Mouse (Mus musculus): Measurements from ENCODE around the gene Slco2a1. TPM values are rescaled to one million over a fixed set of nuclear protein-coding genes. Genes with fewer than 3 reads are reported as not detected.

Slco2a1 gene
- total and polyA plus RNA-seq, 3 experiments: 0.14 TPM; not detected in 2

- Histone ChIP-seq H3K27me3 (replicated peaks) (peaks cover 7% of the 10 kb centered on the region), H3K27ac (ENCODE audit: insufficient read depth, low read depth) (no peak overlapping the region), H3K9me3 (replicated peaks; ENCODE audit: low read length) (no peaks in the 10 kb centered on the region), H3K9ac (ENCODE audit: insufficient read depth, low read depth) (no peak overlapping the region), H3K4me1 (ENCODE audit: control insufficient read depth in 1 of 2, insufficient read depth in 2 of 2) (peaks cover 18 to 43% of the 10 kb centered on the region in 2 experiments), H3K4me3 (replicated peaks in 1 of 3; ENCODE audit: low read depth in 2 of 3, low read length in 2 of 3, poor library complexity in 1 of 3) (no peak overlapping the region), H3K79me2 (replicated peaks; ENCODE audit: control insufficient read depth, extremely low read depth, insufficient read depth, poor library complexity, severe bottlenecking) (no peaks in the 10 kb centered on the region), H3K4me2 (ENCODE audit: insufficient read depth, low read depth, poor library complexity, severe bottlenecking) (no peak overlapping the region), H3K36me3 (replicated peaks in 1 of 2; ENCODE audit: control insufficient read depth in 1 of 2, insufficient read depth in 1 of 2, low read length in 1 of 2) (no peaks in the 10 kb centered on the region)
- TF ChIP-seq CHD2 (IDR thresholded peaks at IDR 0.05; ENCODE audit: low read length) (no peak), MAFK (IDR thresholded peaks at IDR 0.05; ENCODE audit: insufficient replicate concordance, low read length) (no peak), MYC (IDR thresholded peaks at IDR 0.05; ENCODE audit: low read depth, low read length) (no peak), JUND (conservative IDR thresholded peaks at IDR 0.05; ENCODE audit: low read depth, low read length) (no peak), MEF2A (IDR thresholded peaks at IDR 0.05; ENCODE audit: borderline replicate concordance, low read depth, low read length) (no peak)
- dilution Hi-C loops (cut with MboI; ENCODE audit: extremely low pct_ligation_motif_present, extremely low pct_unique_long_range_greater_than_20kb, low sequenced_read_pairs): no loop called here
- DNase-seq (ENCODE audit: extremely low read depth): no peak
- in situ Hi-C loops (cut with MboI; ENCODE audit: low pct_ligation_motif_present, low pct_unique_long_range_greater_than_20kb, low sequenced_read_pairs): no loop called here
Observed at GRCm38 (mm10) chr9:103029012-103029411, 40.5 kb downstream of the Slco2a1 start.

GRCm38 (mm10) chr9:103030041-103030440 is 41.5 kb downstream of the Slco2a1 start:
- H3K9me3 ChIP-seq (replicated peaks; ENCODE audit: low read length): peaks cover 2% of the 10 kb centered on the region
- dilution Hi-C loops (cut with MboI; ENCODE audit: extremely low pct_ligation_motif_present, extremely low pct_unique_long_range_greater_than_20kb, low sequenced_read_pairs) (no loop called here), in situ Hi-C loops (cut with MboI; ENCODE audit: low pct_ligation_motif_present, low pct_unique_long_range_greater_than_20kb, low sequenced_read_pairs) (no loop called here)
- no peak overlapping the region for H3K4me2 ChIP-seq (ENCODE audit: insufficient read depth, low read depth, poor library complexity, severe bottlenecking)
- no peaks in the 10 kb centered on the region for H3K79me2 ChIP-seq (replicated peaks; ENCODE audit: control insufficient read depth, extremely low read depth, insufficient read depth, poor library complexity, severe bottlenecking)
- H3K27me3 ChIP-seq (replicated peaks): peaks cover 7% of the 10 kb centered on the region
- H3K4me3 ChIP-seq (replicated peaks in 1 of 3; ENCODE audit: low read depth in 2 of 3, low read length in 2 of 3, poor library complexity in 1 of 3): no peak overlapping the region
- no peak for DNase-seq (ENCODE audit: extremely low read depth)
- H3K9ac ChIP-seq (ENCODE audit: insufficient read depth, low read depth): no peak overlapping the region
- peaks cover 15 to 39% of the 10 kb centered on the region in 2 experiments for H3K4me1 ChIP-seq (ENCODE audit: control insufficient read depth in 1 of 2, insufficient read depth in 2 of 2)
- no peaks in the 10 kb centered on the region for H3K36me3 ChIP-seq (replicated peaks in 1 of 2; ENCODE audit: control insufficient read depth in 1 of 2, insufficient read depth in 1 of 2, low read length in 1 of 2)
- no peak overlapping the region for H3K27ac ChIP-seq (ENCODE audit: insufficient read depth, low read depth)
- no peak for TF ChIP-seq POLR2A (IDR thresholded peaks at IDR 0.05; ENCODE audit: low read depth, low read length)
- no peak for TF ChIP-seq ZKSCAN1 (IDR thresholded peaks at IDR 0.05; ENCODE audit: borderline replicate concordance, low read depth, low read length)
- no peak for TF ChIP-seq MEF2A (IDR thresholded peaks at IDR 0.05; ENCODE audit: borderline replicate concordance, low read depth, low read length)
- no peak for TF ChIP-seq RAD21 (IDR thresholded peaks at IDR 0.05; ENCODE audit: low read depth, low read length)
- TF ChIP-seq MXI1 (IDR thresholded peaks at IDR 0.05; ENCODE audit: low read depth, low read length): no peak
- no peak for TF ChIP-seq USF1 (IDR thresholded peaks at IDR 0.05; ENCODE audit: low read depth, low read length)
- no peak for TF ChIP-seq JUND (conservative IDR thresholded peaks at IDR 0.05; ENCODE audit: low read depth, low read length)
- TF ChIP-seq ZNF384 (IDR thresholded peaks at IDR 0.05; ENCODE audit: low read depth, low read length): no peak
- TF ChIP-seq NRF1 (IDR thresholded peaks at IDR 0.05; ENCODE audit: low read depth, low read length): no peak

- TF ChIP-seq PAX5 (IDR thresholded peaks at IDR 0.05; ENCODE audit: low read length): no peak
- TF ChIP-seq HCFC1 (IDR thresholded peaks at IDR 0.05; ENCODE audit: low read depth, low read length): no peak
- peak; percentile 72 for TF ChIP-seq ZNF384 (IDR thresholded peaks at IDR 0.05; ENCODE audit: low read depth, low read length)
- Histone ChIP-seq H3K9ac (ENCODE audit: insufficient read depth, low read depth) (no peak overlapping the region), H3K79me2 (replicated peaks; ENCODE audit: control insufficient read depth, extremely low read depth, insufficient read depth, poor library complexity, severe bottlenecking) (no peaks in the 10 kb centered on the region), H3K4me2 (ENCODE audit: insufficient read depth, low read depth, poor library complexity, severe bottlenecking) (no peak overlapping the region), H3K4me3 (replicated peaks in 1 of 3; ENCODE audit: low read depth in 2 of 3, low read length in 2 of 3, poor library complexity in 1 of 3) (no peak overlapping the region), H3K27ac (ENCODE audit: insufficient read depth, low read depth) (no peak overlapping the region), H3K9me3 (replicated peaks; ENCODE audit: low read length) (peaks cover 4% of the 10 kb centered on the region), H3K27me3 (replicated peaks) (peaks cover 13% of the 10 kb centered on the region), H3K4me1 (ENCODE audit: control insufficient read depth in 1 of 2, insufficient read depth in 2 of 2) (peaks cover 15 to 33% of the 10 kb centered on the region in 2 experiments), H3K36me3 (replicated peaks in 1 of 2; ENCODE audit: control insufficient read depth in 1 of 2, insufficient read depth in 1 of 2, low read length in 1 of 2) (no peaks in the 10 kb centered on the region)
- in situ Hi-C loops (cut with MboI; ENCODE audit: low pct_ligation_motif_present, low pct_unique_long_range_greater_than_20kb, low sequenced_read_pairs) (no loop called here), dilution Hi-C loops (cut with MboI; ENCODE audit: extremely low pct_ligation_motif_present, extremely low pct_unique_long_range_greater_than_20kb, low sequenced_read_pairs) (no loop called here)
- no peak for DNase-seq (ENCODE audit: extremely low read depth)
Observed at GRCm38 (mm10) chr9:103031211-103031610, 42.7 kb downstream of the Slco2a1 start.

Measured in CH12.LX (cell line).